Mouse (Mus musculus): Measurements from ENCODE around the gene Prr23a2.

The Prr23a2 gene

DNA sequence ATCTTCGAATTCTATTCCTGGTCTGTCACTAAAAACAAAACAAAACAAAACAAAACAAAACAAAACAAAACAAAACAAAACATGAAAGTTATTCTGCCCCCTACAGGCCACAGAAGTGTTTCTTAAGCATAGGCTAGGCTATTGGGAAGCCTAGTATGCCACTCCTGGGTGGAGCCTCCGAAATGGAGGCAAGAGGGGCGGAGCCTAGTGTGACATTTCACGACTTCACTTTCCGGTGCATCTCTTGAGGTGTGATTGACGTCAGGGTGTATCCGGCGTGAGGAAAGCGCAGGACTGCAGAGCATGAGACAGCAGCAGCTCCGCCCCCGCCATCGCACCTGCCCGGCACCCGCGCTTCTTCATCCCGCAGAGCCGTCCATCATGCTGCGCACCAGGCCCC is at the start of gene Prr23a2:
Gene Prr23a2, plus strand, starts transcription at position 285 of the 400 bp plus-strand sequence.
- no peak for DNase-seq (ENCODE audit: low read depth)

DNA sequence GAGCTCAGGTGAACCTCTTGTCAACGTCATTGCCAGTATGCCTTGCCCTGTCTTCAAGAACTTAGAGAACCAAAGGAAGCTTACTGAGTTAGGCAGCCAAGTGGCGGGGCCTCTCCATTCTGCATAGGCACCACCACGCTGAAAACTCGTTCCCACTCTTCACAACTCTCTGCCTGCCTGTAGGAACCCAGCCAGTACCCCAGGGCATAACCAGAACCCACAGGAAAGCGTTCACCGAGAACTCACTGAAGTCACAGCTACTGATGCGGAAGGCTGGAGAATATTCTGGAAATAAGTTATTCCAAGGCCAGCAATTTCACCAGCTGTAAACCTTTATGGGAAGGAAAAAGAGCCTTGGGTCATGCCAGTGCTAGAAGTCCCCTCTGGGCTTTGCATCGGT is 48.7 kb upstream of the Prr23a2 start:
- no peak for DNase-seq (ENCODE audit: low read depth)

DNA sequence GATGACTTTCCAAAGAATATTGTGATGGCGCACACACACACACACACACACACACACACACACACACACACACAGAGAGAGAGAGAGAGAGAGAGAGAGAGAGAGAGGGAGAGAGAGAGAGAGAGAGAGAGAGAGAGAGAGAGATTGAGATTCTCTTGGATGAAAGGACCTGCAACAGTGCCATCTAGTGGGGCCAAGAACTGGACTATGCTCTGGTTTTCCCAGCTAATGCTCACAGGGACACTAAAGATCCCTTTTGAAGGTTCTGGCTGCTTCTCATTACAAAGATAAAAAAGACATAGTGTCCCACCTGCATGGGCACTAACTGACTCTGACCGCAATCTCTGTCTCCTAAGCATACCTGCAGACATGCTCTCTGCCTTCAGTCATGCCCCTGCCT is 46.8 kb upstream of the Prr23a2 start:
- DNase-seq (ENCODE audit: low read depth), result peak; percentile 30

DNA sequence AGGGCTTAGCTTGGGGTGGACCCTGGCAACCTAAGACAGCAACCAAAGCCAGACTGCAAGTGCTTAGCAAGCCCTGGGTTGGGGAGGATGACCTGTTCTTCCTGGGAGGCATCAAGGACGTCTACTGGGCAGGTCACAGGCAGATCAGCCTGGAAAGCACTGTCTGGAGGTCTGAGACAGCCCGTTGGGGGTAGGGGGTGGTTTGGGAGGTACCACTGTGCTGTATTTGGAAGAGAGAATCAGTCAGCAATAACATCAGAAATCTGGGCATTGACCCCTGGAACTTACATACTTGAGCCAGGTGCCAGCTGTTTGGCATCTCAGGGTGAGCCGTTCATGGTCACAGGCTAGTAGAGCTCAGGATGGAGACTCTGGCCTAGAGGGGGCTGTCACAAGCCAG is 40.2 kb upstream of the Prr23a2 start:
- no peak for DNase-seq (ENCODE audit: low read depth)

DNA sequence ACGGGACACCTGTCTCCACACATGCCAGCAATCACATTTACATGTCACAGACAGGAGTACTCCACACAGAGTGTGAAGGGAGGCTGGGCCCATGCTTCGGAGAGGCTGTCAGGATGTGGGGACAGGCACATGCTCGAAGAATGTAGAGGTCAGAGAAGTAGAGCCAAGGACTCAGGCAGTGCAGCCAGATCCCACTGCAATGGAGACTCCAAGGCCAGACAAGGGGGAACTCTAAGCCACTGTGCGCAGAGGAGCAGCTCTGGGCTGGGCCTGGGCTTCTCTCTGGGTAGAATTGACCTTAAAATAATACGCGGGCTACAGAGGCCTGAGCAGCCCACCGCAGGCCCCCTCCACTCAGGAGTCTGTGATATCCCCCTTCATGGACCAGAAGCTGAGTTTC is 38.7 kb upstream of the Prr23a2 start:
- DNase-seq (ENCODE audit: low read depth), result no peak

DNA sequence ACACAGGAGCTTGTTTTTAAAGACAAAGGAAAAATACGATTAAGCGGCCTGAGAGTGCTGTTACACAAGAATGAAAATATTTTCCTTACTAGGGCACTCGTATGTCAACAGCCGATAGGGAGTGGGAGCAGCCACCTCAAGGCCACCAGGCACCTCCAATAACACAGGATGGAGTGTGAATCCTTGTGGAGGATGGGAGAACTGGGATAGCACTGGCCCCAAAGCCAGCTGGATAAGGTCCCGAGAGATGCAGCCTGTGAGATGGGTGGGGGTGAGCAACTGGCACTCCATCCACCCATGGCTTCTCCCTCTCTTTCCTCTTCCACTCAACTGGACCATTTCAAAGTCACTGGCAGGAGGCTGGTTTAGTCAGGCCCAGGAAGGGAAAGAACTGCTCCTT is 37.3 kb upstream of the Prr23a2 start:
- DNase-seq (ENCODE audit: low read depth), result no peak

DNA sequence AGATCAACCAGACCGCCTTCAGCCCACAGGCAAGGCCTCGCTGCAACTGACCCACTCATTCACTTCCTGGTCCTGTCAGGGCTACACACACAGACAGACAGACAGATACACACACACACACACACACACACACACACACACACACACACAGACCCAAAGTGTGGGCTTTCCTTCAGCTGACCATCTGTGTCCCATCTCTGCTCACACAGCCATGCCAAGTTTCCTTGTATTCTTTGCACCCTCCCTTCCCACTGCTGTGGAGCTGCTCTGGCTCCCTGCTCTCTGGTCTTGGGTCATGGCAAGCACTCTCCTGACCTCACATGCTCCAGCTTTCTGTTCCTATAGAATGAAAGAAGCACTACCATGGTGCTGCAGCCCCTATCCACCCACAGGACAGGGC is 36.8 kb upstream of the Prr23a2 start:
- no peak for DNase-seq (ENCODE audit: low read depth)

DNA sequence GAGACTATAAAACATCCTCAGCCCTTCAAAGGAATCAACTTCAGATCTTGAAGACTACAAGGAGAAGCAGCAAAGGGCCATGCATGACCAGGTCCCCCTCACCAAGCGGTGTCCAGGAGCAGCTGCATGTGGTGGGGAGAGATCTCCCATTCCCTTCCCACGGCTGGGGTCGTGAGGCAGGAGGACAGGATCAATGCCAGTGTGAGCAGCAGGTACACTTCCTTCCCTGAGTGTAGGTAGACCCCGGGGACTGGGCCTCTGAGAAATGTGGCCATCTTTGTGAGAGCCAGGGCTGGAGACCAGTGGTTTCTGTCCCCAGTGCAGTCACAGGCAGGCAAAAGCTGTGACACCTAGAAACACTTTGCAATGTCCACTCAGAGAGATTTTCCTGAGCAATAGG is 35.8 kb upstream of the Prr23a2 start:
- DNase-seq (ENCODE audit: low read depth), result no peak

DNA sequence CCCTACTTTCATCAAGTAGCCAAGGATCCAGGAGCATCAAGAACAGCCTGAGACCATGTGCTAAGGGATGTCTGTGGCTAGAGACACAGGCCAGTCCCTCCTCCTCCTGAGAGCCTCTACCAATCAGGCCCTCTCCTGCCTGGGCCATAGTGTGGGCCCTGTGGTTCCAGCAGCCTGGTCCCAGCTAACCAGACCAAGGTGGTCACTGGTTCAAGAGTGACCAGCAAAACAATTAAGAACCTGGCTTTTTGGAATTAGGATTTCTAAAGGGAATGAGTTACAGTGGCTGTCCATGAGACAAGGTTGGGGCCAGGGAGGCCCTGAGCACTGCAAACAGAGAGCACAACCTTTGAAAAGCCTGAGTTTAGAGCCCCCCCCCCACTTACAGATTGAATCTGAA is 35.2 kb upstream of the Prr23a2 start:
- no peak for DNase-seq (ENCODE audit: low read depth)

DNA sequence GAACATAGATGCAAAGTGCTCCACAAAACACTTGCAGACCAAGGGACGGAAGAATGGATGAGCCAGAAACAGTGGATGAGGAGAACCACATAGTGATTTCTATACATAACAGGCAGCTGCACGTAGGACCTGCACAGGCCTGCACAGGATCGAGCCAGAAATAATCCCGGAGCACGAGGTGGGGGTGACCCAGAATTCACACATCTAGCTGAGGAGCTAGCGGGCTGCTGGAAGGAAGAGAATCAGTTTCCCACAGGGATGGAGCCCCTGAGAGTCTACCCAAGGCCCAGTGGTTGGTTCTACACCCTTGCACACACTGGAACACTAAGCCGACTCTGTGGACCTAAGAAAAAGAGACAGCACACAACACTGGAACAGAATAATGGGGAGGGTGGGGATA is 32.5 kb upstream of the Prr23a2 start:
- DNase-seq (ENCODE audit: low read depth), result no peak

DNA sequence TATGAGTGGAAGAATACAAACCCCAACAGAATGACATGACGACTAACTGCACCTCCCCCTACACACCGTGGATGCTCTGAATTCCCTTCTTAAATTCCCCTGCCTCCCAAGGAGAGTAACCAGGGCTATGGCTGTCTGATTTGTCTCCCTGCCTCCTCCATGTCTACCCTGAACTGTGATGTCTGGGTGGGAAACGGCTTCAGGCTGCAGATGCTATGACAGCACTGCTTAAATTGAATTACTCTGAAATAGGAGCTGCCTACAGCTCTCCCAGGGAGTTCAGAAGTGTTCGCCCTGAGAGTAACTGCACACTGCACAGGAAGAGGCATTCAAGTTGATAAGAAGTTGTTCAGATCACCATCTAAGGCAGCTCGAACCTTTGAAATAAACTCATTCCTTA is 26.8 kb upstream of the Prr23a2 start:
- no peak for DNase-seq (ENCODE audit: low read depth)

DNA sequence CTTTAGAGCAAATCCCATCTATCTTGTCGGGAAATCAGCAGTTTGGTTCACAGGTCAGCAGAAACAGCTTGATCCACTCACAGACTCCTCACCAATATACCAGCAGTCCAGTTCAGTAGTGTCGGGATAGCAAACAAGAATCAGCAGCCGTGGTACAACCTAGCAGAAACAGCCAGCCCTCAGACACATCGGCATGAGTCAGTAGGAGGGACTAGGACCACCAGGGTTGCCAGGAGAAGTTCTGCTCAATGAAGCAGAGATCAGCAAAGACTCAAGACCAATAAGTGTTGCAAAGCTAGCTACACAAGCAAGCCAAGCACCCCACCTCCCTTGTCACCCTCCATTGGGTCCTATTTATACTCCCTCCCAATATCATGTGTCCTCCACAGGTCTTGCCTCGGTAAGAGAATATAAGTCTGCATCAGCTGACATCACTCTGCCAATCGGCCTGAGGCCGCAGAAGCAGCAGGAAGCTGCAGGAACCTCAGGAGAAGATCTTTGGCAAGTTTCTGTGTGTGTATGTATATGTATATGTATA is 18.7 kb upstream of the Prr23a2 start:
- no peak for DNase-seq (ENCODE audit: low read depth)

DNA sequence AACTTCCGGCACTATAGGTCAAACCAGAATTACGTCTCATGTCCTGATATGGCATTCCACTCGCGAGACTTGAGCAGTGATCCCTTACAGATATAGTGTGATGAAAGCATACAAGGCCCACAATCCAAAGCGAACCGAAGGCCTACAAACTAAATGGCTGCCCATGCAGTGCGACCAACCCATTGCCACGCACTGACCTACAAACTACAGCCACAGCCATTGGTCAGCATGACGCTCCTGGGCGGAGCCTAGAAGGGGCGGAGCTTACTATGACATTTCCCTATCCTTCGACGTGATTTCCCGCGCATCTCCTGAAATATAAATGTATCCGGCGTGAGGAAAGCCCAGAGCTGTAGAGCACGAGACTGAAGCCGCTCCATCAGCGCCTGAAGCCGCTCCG is 14.2 kb upstream of the Prr23a2 start, which contains the start of gene Prr23a1:
Gene Prr23a1, plus strand, starts transcription at position 387 of the 400 bp plus-strand sequence.
- DNase-seq (ENCODE audit: low read depth), result no peak

DNA sequence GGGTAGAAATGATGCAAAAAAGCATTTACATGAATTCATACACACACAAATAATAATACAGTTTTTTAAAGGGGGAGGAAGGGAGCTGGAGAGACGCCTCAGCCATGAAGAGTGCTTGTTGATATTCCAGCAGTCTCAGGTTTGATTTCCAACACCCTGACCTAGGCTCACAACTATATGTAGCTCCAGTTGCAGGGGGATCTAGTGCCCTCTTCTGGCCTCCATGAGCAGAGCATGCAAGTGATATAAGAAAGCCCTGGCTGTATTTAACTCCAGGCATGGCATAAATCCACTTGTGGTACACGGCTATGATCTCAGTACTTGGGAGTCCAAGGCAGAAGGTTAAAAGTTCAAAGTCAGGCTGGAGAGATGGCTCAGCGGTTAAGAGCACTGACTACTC is 7.2 kb downstream of the Prr23a2 start:
- DNase-seq (ENCODE audit: low read depth), result peak; percentile 53

DNA sequence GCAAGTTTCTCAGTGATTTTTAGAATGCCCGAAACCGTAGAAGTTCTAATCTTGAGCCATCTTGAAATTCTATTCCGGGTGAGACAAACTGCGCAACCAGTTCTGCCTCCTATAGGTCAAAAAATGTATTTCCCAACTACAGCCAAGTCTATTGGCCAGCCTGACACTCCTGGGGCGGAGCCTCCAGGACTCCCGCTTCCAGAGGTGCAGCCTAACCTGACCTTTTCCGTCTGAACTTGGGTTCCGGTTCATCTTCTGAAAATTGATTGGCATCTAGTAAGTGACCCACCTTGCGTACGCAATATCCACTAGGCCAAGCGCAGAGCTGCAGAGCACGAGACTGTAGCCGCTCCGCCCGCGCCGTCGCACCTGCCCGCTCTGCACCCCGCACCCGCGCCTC is 8.3 kb downstream of the Prr23a2 start, which contains the start of gene Prr23a3:
Gene Prr23a3, plus strand, starts transcription at position 197 of the 400 bp plus-strand sequence.
- no peak for DNase-seq (ENCODE audit: low read depth)

DNA sequence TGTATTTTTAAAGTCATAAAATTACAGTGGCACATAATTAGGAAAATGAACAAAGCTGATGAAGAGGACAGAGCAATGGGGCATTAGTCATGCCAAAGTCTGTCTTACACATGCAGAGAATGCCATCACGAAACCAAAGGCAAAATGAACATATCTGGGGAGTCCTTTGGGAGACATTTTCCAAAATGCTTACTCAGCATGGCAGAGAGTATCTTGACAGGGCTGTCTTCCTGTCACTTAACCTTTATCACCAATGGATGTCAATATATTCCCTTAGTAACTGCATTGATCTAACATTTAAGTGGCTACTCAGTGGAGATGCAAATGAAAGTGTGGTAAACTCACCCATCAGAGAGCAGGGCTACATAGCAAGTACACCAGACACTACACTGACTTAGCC is 45.2 kb downstream of the Prr23a2 start:
- DNase-seq (ENCODE audit: low read depth), result no peak

DNA sequence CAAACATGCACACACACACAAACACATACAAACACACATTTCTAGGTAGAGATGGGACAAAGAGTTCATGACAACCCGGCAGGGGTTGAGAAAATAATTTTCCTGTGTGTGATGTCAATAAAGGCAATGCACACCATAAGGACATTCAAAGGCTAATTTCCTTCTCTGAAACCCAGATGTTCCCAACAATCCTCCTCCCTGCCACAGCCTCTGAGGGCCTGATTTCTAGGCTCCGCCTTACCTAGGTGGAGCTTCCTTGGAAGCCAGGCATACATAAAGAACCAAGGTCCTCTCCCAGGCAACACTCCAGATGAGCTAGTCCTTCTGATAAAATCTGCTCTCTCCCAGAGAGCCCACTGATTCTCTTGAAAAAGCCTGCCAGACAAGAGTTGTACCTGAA is 46.5 kb downstream of the Prr23a2 start, which contains the start of gene 7420426K07Rik:
Gene 7420426K07Rik, plus strand, starts transcription at position 301 of the 400 bp plus-strand sequence.
- no peak for DNase-seq (ENCODE audit: low read depth)

Measured in 416B (cell line).